Mouse (Mus musculus) bone marrow macrophage, adult 2 months (primary cell): Measurements from ENCODE around the gene St8sia1.

Source experiments
- CTCF ChIP-seq: IDR thresholded peaks from 2 replicates; pipeline ENCODE4 v1.5.1; 2012; ENCODE audit warnings: low read depth, mild to moderate bottlenecking, low read length, moderate library complexity
- POLR2A ChIP-seq: IDR thresholded peaks from 2 replicates; pipeline ENCODE4 v1.6.1; 2012; ENCODE audit warnings: mild to moderate bottlenecking, low read depth, low read length, borderline replicate concordance

DNA sequence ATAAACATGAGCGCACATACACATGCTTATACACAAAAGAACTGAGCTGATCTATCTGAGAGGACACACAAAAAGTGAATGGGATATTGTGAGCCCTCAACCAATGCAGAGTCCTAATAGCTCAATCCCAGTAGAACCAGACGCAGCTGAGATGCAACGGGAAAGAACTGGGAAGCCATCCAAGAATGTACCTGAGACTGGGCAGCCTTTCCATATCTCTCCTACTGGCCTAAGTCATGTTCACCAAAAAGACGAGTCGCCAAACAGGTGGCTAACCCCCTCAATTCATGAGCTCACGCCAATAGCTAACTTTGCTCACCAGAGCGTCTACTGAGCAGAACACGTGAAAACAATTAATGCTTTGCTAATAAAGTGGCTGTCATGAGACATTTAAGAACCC lies 20.8 kb downstream of the St8sia1 start:
- TF ChIP-seq CTCF (no peak), POLR2A (no peak)
